Mouse (Mus musculus): ENCODE data around the gene Astn1. TPM values are rescaled to one million over a fixed set of nuclear protein-coding genes. Genes with fewer than 3 reads are reported as not detected.

Astn1 gene
- 0.06 and 0.08 TPM in 2 replicates for polyA plus RNA-seq (2012; rRNA removed)

GRCm38 (mm10) chr1:158361964-158362291 is at the start of gene Astn1:
Gene Astn1 (plus strand): TSS chr1:158362273.

DNA sequence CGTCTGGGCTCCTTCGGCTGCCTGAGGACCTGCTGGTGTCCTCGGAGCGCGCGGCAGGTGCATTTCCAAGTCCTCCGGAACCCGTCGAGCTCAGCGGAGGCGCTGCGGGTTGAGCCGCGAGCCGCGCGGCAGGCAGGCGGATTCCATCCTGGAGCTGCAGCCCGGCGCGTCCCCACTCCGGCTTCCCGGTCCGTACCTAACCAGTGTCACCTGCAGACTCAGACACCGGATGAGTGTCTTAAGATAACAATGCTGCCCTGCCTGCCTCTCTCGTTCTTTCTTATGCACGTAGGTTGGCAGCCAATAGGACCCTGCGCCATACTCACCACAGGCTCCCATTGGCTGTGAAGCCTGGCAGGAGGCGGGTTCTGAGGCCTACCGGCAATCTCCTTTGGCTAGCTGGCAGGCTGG is 6.0 kb upstream of the Astn1 start, which contains the start of gene Brinp2:
TSS of gene Brinp2 (minus strand) at position 276 of the 411 bp plus-strand sequence.

Other genes starting within 250 kb of the Astn1 start
- gene Brinp2, start 5.9 kb upstream of the Astn1 start, polyA plus RNA-seq (2012; rRNA removed): 0.02 TPM in 1 of 2 replicates, not detected in the other

Data from liver, embryonic 14 days (tissue).